Mouse (Mus musculus) adipocyte (in vitro differentiated cells): Measurements from ENCODE around the gene C3.

Experiments used
- DNase-seq: peaks from one replicate; pipeline ENCODE4 v3.0.0-alpha.2; 2016; ENCODE audit warnings: low spot score

C3 gene

GRCm38 (mm10) chr17:57249186-57250181 lies 21.5 kb upstream of the C3 start, which contains the start of gene Trip10:
Gene Trip10, plus strand, starts transcription at chr17:57249455.
- DNase-seq = peak; percentile 94

- DNase-seq = no peak
Observed at GRCm38 (mm10) chr17:57248771-57249170, 20.8 kb upstream of the C3 start.

GRCm38 (mm10) chr17:57248201-57248699 lies 20.3 kb upstream of the C3 start, which contains the start of gene Gpr108:
Gene Gpr108, minus strand, starts transcription at chr17:57248446.
- peak; percentile 96 for DNase-seq

- peak; percentile 100 for DNase-seq
Observed at GRCm38 (mm10) chr17:57247393-57248200, 19.7 kb upstream of the C3 start.

GRCm38 (mm10) chr17:57246663-57247392 lies 18.9 kb upstream of the C3 start:
- DNase-seq = peak; percentile 58

- DNase-seq = no peak
Observed at GRCm38 (mm10) chr17:57245311-57245929, 17.5 kb upstream of the C3 start.

GRCm38 (mm10) chr17:57243650-57244370 lies 15.9 kb upstream of the C3 start:
- DNase-seq = no peak

GRCm38 (mm10) chr17:57237181-57237580 lies 9.2 kb upstream of the C3 start:
- no peak for DNase-seq

GRCm38 (mm10) chr17:57235803-57236202 lies 7.9 kb upstream of the C3 start:
- DNase-seq = no peak

- DNase-seq = peak; percentile 29
Observed at GRCm38 (mm10) chr17:57234254-57234928, 6.5 kb upstream of the C3 start.

- DNase-seq = no peak
Observed at GRCm38 (mm10) chr17:57233038-57233437, 5.1 kb upstream of the C3 start.

- no peak for DNase-seq
Observed at GRCm38 (mm10) chr17:57232200-57232599, 4.3 kb upstream of the C3 start.

- peak; percentile 85 for DNase-seq
Observed at GRCm38 (mm10) chr17:57231321-57231771, 3.4 kb upstream of the C3 start.

GRCm38 (mm10) chr17:57230728-57231125 lies 2.8 kb upstream of the C3 start:
- peak; percentile 89 for DNase-seq

GRCm38 (mm10) chr17:57229851-57230727 lies 2.2 kb upstream of the C3 start:
- peak; percentile 24 for DNase-seq

- DNase-seq = no peak
Observed at GRCm38 (mm10) chr17:57228873-57229272, 937 bp upstream of the C3 start.

- no peak for DNase-seq
Observed at GRCm38 (mm10) chr17:57227468-57227867, 468 bp downstream of the C3 start.

GRCm38 (mm10) chr17:57223313-57223712 lies 4.6 kb downstream of the C3 start:
- DNase-seq = no peak

- no peak for DNase-seq
Observed at GRCm38 (mm10) chr17:57221911-57222310, 6.0 kb downstream of the C3 start.
